Mouse (Mus musculus) forebrain, embryonic 12.5 days (tissue): ENCODE measurements at regions not wholly inside any gene's neighbourhood (a gene's known extent, or its start where the extent isn't known, plus 50 kb on each side); places are given as distances from the start of the nearest gene placed in this dataset.
A peak's percentile ranks its signal among the peaks of the same experiment; 100 is the strongest.

Experiments used
- ATAC-seq: fragments of 200-750 bp; cut with Nextera tagmentation; 2 replicates; pipeline ENCODE4 v1.8.0; 2017; ENCODE audit warnings: moderate TSS enrichment; ENCODE audit not compliant: low FRiP score
- H3K27ac ChIP-seq: fragments of 300-500 bp; sonication (generic); 2 replicates; pipeline ENCODE4 v1.5.1; 2016; ENCODE audit warnings: mild to moderate bottlenecking
- H3K27me3 ChIP-seq: fragments of 300-500 bp; sonication (generic); 2 replicates; pipeline ENCODE4 v1.6.1; 2016; ENCODE audit warnings: mild to moderate bottlenecking
- H3K36me3 ChIP-seq: fragments of 300-500 bp; sonication (generic); replicated peaks from 2 replicates; pipeline ENCODE4 v1.6.1; 2016; ENCODE audit warnings: mild to moderate bottlenecking
- H3K4me1 ChIP-seq: fragments of 300-500 bp; sonication (generic); 2 replicates; pipeline ENCODE4 v1.6.1; 2016
- H3K4me2 ChIP-seq: fragments of 300-500 bp; sonication (generic); 2 replicates; pipeline ENCODE4 v1.6.1; 2016; ENCODE audit warnings: mild to moderate bottlenecking, moderate library complexity
- H3K4me3 ChIP-seq: fragments of 300-500 bp; sonication (generic); replicated peaks from 2 replicates; pipeline ENCODE4 v1.5.1; 2016; ENCODE audit warnings: mild to moderate bottlenecking
- H3K9ac ChIP-seq: fragments of 300-500 bp; sonication (generic); 2 replicates; pipeline ENCODE4 v1.6.1; 2016; ENCODE audit warnings: mild to moderate bottlenecking
- H3K9me3 ChIP-seq: fragments of 300-500 bp; sonication (generic); 2 replicates; pipeline ENCODE4 v1.6.1; 2016
- WGBS: fragments of 180-500 bp; shearing (Covaris S2); methylation state at CpG from one replicate; pipeline ENCODE4 v1.1.7; 2016; 5-methylcytosine and 5-hydroxymethylcytosine counted together

- H3K4me3 ChIP-seq, result no peak overlapping the region
- no peaks in the 10 kb centered on the region for H3K9me3 ChIP-seq
- no peak overlapping the region for H3K9ac ChIP-seq
- WGBS, result 45% methylated on average over 7 of the region's 7 CpGs
- H3K4me1 ChIP-seq, result peaks cover 13% of the 10 kb centered on the region; the same call in 1 of the 2 replicates
- ATAC-seq, result no peak
- H3K36me3 ChIP-seq, result no peaks in the 10 kb centered on the region
- no peak overlapping the region for H3K27ac ChIP-seq
- H3K4me2 ChIP-seq, result no peak overlapping the region
- H3K27me3 ChIP-seq, result no peaks in the 10 kb centered on the region
These were observed 444.5 kb downstream of the Kif2b start for GRCm38 (mm10) chr11:91132771-91133380.

DNA sequence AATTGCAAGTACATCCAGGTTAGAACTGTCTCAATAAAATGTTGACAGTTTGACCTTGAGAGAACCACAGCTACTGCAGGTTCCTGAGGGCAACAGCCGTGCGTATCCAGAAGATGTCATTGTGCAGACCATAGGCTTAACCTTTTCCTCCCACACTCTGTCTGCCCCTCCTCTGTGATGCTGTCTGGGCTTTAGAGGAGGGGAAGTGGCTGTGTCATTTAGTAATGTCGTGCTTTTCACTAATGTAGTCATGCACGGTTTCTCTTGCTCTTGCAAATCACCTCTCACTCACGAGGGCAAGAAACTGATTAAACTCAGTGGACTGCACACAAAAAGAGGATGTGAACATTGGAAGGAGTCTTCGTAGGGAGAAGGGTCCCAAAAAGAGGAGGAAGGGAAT, 443.8 kb upstream of the Tom1l1 start:
- no peak overlapping the region for H3K9ac ChIP-seq
- ATAC-seq, result no peak
- no peaks in the 10 kb centered on the region for H3K36me3 ChIP-seq
- H3K4me3 ChIP-seq, result no peak overlapping the region
- H3K27me3 ChIP-seq, result no peaks in the 10 kb centered on the region
- no peak overlapping the region for H3K27ac ChIP-seq
- WGBS, result 31% methylated on average over 6 of the region's 6 CpGs
- no peak overlapping the region for H3K4me2 ChIP-seq
- no peaks in the 10 kb centered on the region for H3K9me3 ChIP-seq
- H3K4me1 ChIP-seq, result peaks cover 13% of the 10 kb centered on the region; the same call in 1 of the 2 replicates

GRCm38 (mm10) chr11:91098186-91098585, 410.0 kb upstream of the Tom1l1 start:
- Histone ChIP-seq H3K27ac (no peak overlapping the region), H3K4me1 (no peaks in the 10 kb centered on the region), H3K36me3 (no peaks in the 10 kb centered on the region), H3K4me2 (no peak overlapping the region), H3K9ac (no peak overlapping the region), H3K4me3 (no peak overlapping the region), H3K9me3 (no peaks in the 10 kb centered on the region), H3K27me3 (no peaks in the 10 kb centered on the region)
- WGBS, result 27% methylated on average over 5 of the region's 5 CpGs
- peak; percentile 86; the same call in 1 of the 2 replicates for ATAC-seq

GRCm38 (mm10) chr11:91097552-91097951, 409.4 kb upstream of the Tom1l1 start:
- Histone ChIP-seq H3K4me3 (no peak overlapping the region), H3K4me1 (no peaks in the 10 kb centered on the region), H3K36me3 (no peaks in the 10 kb centered on the region), H3K27ac (no peak overlapping the region), H3K9ac (no peak overlapping the region), H3K27me3 (no peaks in the 10 kb centered on the region), H3K4me2 (no peak overlapping the region), H3K9me3 (no peaks in the 10 kb centered on the region)
- ATAC-seq, result no peak
- WGBS, result 52% methylated on average over 3 of the region's 3 CpGs

- Histone ChIP-seq H3K4me3 (no peak overlapping the region), H3K36me3 (no peaks in the 10 kb centered on the region), H3K27me3 (no peaks in the 10 kb centered on the region), H3K9me3 (no peaks in the 10 kb centered on the region), H3K27ac (no peak overlapping the region), H3K4me1 (no peaks in the 10 kb centered on the region), H3K4me2 (no peak overlapping the region), H3K9ac (no peak overlapping the region)
- 87% methylated on average over 12 of the region's 12 CpGs for WGBS
- ATAC-seq, result no peak
These were observed 408.0 kb upstream of the Tom1l1 start for GRCm38 (mm10) chr11:91096000-91096652.

DNA sequence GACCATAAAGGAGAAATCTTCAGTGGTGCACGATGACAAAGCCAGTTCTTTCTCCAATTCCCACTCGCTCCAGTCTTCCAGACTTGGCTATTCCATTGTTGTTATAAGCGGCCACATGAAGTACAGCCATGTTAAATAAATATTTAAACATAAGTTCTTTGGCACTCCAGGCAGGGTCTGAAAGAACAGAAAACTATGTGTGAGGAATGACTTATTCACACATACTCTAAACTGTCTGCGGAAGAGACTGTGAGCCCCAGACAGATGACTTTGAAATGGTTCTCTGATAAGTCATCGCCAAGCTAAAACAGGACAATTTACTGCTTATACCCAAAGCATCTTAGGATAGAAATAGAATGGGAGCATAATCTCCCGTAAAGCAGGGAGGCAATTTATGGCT, 377.2 kb upstream of the Tom1l1 start:
- Histone ChIP-seq H3K4me3 (no peak overlapping the region), H3K9me3 (no peaks in the 10 kb centered on the region), H3K27me3 (no peaks in the 10 kb centered on the region), H3K9ac (no peak overlapping the region), H3K4me1 (no peaks in the 10 kb centered on the region), H3K36me3 (no peaks in the 10 kb centered on the region), H3K27ac (no peak overlapping the region), H3K4me2 (no peak overlapping the region)
- ATAC-seq, result no peak
- 86% methylated on average over 6 of the region's 6 CpGs for WGBS

DNA sequence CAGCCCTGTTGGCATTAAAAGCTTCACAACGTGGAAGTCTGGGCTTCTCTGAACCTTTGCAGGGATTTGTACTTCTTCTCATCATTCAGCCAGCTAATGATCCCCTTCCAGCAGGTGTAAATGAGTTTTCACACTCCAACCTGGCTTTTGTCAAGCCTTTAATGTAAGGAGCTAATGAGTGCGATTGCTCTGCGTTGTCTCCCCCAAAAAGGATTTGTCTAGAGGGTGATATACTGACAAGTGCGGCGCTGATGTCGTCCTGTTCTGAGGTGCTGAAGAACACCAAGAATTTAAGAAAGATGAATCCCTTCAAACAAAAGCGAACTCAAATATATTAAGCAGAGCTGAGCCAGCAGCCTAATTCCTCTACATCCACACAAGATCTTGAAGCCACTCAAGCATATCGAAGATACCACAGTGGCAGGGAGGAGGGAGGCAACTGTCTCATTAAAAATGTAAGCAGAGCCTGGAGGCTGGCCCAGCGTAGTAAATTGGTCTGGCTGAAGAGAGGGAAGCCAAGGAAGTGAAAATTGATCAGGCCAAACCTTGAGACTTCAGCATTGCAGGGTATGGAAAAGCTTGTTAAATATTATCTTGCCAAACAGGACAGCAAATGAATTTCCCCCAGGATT, 368.9 kb upstream of the Tom1l1 start:
- Histone ChIP-seq H3K9me3 (no peaks in the 10 kb centered on the region), H3K4me3 (no peak overlapping the region), H3K27me3 (no peaks in the 10 kb centered on the region), H3K4me2 (no peak overlapping the region), H3K36me3 (no peaks in the 10 kb centered on the region), H3K27ac (0 out of 2 replicates have a peak overlapping the region, but pooled peaks have one; percentile 42), H3K9ac (no peak overlapping the region), H3K4me1 (no peaks in the 10 kb centered on the region)
- WGBS, result 52% methylated on average over 9 of the region's 9 CpGs
- peak; percentile 70; the same call in 1 of the 2 replicates for ATAC-seq

GRCm38 (mm10) chr11:91053321-91053720, 365.2 kb upstream of the Tom1l1 start:
- 83% methylated on average over 2 of the region's 2 CpGs for WGBS
- no peak overlapping the region for H3K9ac ChIP-seq

GRCm38 (mm10) chr11:91051646-91052045, 363.5 kb upstream of the Tom1l1 start:
- H3K27me3 ChIP-seq, result no peaks in the 10 kb centered on the region
- no peak overlapping the region for H3K27ac ChIP-seq
- ATAC-seq, result 0 out of 2 replicates have a peak, but pooled peaks have one; percentile 51
- H3K4me2 ChIP-seq, result no peak overlapping the region
- 22% methylated on average over 3 of the region's 3 CpGs for WGBS
- no peaks in the 10 kb centered on the region for H3K9me3 ChIP-seq
- H3K4me1 ChIP-seq, result no peaks in the 10 kb centered on the region
- no peak overlapping the region for H3K4me3 ChIP-seq
- no peak overlapping the region for H3K9ac ChIP-seq
- no peaks in the 10 kb centered on the region for H3K36me3 ChIP-seq

More at GRCm38 (mm10) chr11:91053321-91053720, 365.2 kb upstream of the Tom1l1 start:
- no peak for ATAC-seq
- H3K9me3 ChIP-seq, result no peaks in the 10 kb centered on the region
- no peak overlapping the region for H3K27ac ChIP-seq
- no peak overlapping the region for H3K4me2 ChIP-seq
- H3K27me3 ChIP-seq, result no peaks in the 10 kb centered on the region
- no peaks in the 10 kb centered on the region for H3K4me1 ChIP-seq
- H3K4me3 ChIP-seq, result no peak overlapping the region
- H3K36me3 ChIP-seq, result no peaks in the 10 kb centered on the region

GRCm38 (mm10) chr11:91041486-91041885, 353.3 kb upstream of the Tom1l1 start:
- Histone ChIP-seq H3K4me2 (no peak overlapping the region), H3K36me3 (no peaks in the 10 kb centered on the region), H3K4me3 (no peak overlapping the region), H3K9me3 (no peaks in the 10 kb centered on the region), H3K4me1 (no peaks in the 10 kb centered on the region), H3K27me3 (no peaks in the 10 kb centered on the region), H3K9ac (no peak overlapping the region), H3K27ac (no peak overlapping the region)
- 69% methylated on average over 3 of the region's 3 CpGs for WGBS
- no peak for ATAC-seq
